In the genomic region with DNA sequence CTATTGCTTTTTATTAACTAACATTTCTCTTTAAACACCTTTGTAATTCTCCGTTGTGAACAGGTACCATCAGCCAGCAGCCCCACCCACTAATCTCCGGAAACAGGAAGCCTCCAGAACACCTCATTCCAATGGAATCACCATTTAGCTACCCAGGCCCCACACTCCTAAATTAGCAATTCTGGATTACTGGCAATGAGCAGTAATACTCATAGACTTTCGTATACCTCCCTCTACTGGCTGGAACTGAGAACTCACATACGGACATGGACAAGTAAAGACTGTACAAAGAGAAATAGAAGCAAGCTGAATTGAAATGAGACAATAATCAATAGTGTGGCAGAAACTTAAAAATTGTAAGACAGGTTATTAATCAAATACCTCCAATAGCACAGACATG, we compare ENCODE assay signal across 8 mouse cellular contexts. TPM values are rescaled to one million over a fixed set of nuclear protein-coding genes. Genes with fewer than 3 reads are reported as not detected.
DNase-seq lines count a peak whose midpoint lies in the region; ATAC-seq and TF ChIP-seq lines count a peak whose summit lies in the region.
"Had no signal": no experiment of that assay in that cellular context is flagged by ENCODE, and none has a peak within 500 bp of the region (broad histone marks: within the 10 kb centered on the region; RNA-seq: fewer than 3 reads in every experiment).

No protein-coding gene starts in this region.

- no peak overlapping the region for H3K4me3 ChIP-seq in lung, postnatal 0 days (ENCODE audit: low read depth, low read length)
- H3K4me3 ChIP-seq: heart, embryonic 15.5 days had no signal

- peak; percentile 69 for TF ChIP-seq CTCF in Patski (IDR thresholded peaks at IDR 0.05)
- peak; percentile 86 for TF ChIP-seq CTCF in lung, postnatal 0 days (IDR thresholded peaks at IDR 0.05)

- in situ Hi-C loops in Patski (cut with MboI; ENCODE audit: low pct_unique_long_range_greater_than_20kb), result loop anchor here (5.0 kb wide), 1 partner anchor 54 kb away; no protein-coding TSS in a partner anchor

- POLR2A ChIA-PET in Patski (lab: Charles Lee), result no interaction called here

- peak; percentile 85 for DNase-seq in CD4-positive, CD25-positive, alpha-beta regulatory T cell, adult 2 months (ENCODE audit: low read depth, low spot score)
- DNase-seq in Patski (ENCODE audit: low read depth, low spot score), result no peak
- DNase-seq in cerebellum, postnatal 36 days, result peak; percentile 32 to 72
- peak; percentile 23 for DNase-seq in gastrocnemius, postnatal 10 days
- DNase-seq in kidney, postnatal 36 days, result peak; percentile 76 to 81
- peak; percentile 84 for DNase-seq in lung, postnatal 0 days (ENCODE audit: low spot score)
- peak; percentile 79 for DNase-seq in right cerebral cortex, adult 18-20 months

- no peak for TF ChIP-seq EP300 in lung, postnatal 0 days (IDR thresholded peaks at IDR 0.05)

- H3K9me3 ChIP-seq in lung, postnatal 0 days (ENCODE audit: low read length), result no peaks in the 10 kb centered on the region
- H3K9me3 ChIP-seq: heart, embryonic 15.5 days had no signal

- peak; percentile 85 for ATAC-seq in Patski
- peak; percentile 60 for ATAC-seq in lung, postnatal 0 days

- H3K36me3 ChIP-seq in lung, postnatal 0 days (ENCODE audit: insufficient read depth, low read length), result no peaks in the 10 kb centered on the region

- WGBS in lung, postnatal 0 days, result 16% methylated on average over 4 of the region's 4 CpGs

- no peak overlapping the region for H3K27ac ChIP-seq in lung, postnatal 0 days (ENCODE audit: low read length)
- H3K27ac ChIP-seq: heart, embryonic 15.5 days had no signal

- H3K4me2 ChIP-seq in lung, postnatal 0 days (replicated peaks; ENCODE audit: low read depth, low read length), result no peak overlapping the region
- H3K4me2 ChIP-seq: heart, embryonic 15.5 days had no signal

- no peaks in the 10 kb centered on the region for H3K27me3 ChIP-seq in Patski
- no peaks in the 10 kb centered on the region for H3K27me3 ChIP-seq in lung, postnatal 0 days (replicated peaks; ENCODE audit: insufficient read depth, low read length)
- H3K27me3 ChIP-seq: heart, embryonic 15.5 days had no signal

- CTCF ChIA-PET in Patski (lab: Charles Lee), result interaction anchor here (0.6 to 1.9 kb wide), 15 partner anchors 11 to 952 kb away, joined by 3 to 9 read pairs (median 3); partner anchors contain the start of gene Heatr5a

- H3K4me1 ChIP-seq in lung, postnatal 0 days (ENCODE audit: insufficient read depth, low read depth, low read length), result no peaks in the 10 kb centered on the region; the same call in 1 of the 2 replicates
- H3K4me1 ChIP-seq: heart, embryonic 15.5 days had no signal

- H3K9ac ChIP-seq in lung, postnatal 0 days (replicated peaks; ENCODE audit: low read depth), result no peak overlapping the region
- H3K9ac ChIP-seq: heart, embryonic 15.5 days had no signal

RNA-seq across cellular contexts. Expression of gene Dtd2, which starts 4.8 kb away (rescaled TPM):
- polyA plus RNA-seq in Patski (2021), result 15.5 TPM
- 1 to 10 TPM; 8.0 to 9.2 TPM for total RNA-seq in gastrocnemius, postnatal 10 days (2021)
- polyA plus RNA-seq in lung, postnatal 0 days (2015; fragmentation: Nextera tagmentation; extraction: Ambion mirVana), result 18.2 and 20.1 TPM in 2 replicates

RNA-seq across cellular contexts. Expression of gene Gpr33, which starts 26.3 kb away (rescaled TPM):
- polyA plus RNA-seq in Patski (2021), result not detected
- under 1 TPM in 1 of 2 experiments, not detected in 1; 0.16 TPM for total RNA-seq in gastrocnemius, postnatal 10 days (2021)
- not detected in 2 replicates for polyA plus RNA-seq in lung, postnatal 0 days (2015; fragmentation: Nextera tagmentation; extraction: Ambion mirVana)
- polyA plus RNA-seq: heart, embryonic 15.5 days had no signal

RNA-seq across cellular contexts. Expression of gene Heatr5a, which starts 30.4 kb away (rescaled TPM):
- 16.9 TPM for polyA plus RNA-seq in Patski (2021)
- total RNA-seq in gastrocnemius, postnatal 10 days (2021), result 10 to 100 TPM; 19.6 to 25.6 TPM
- polyA plus RNA-seq in lung, postnatal 0 days (2015; fragmentation: Nextera tagmentation; extraction: Ambion mirVana), result 5.0 and 5.4 TPM in 2 replicates
